Mouse (Mus musculus): ENCODE results near the gene Ccr8.

The Ccr8 gene

DNA sequence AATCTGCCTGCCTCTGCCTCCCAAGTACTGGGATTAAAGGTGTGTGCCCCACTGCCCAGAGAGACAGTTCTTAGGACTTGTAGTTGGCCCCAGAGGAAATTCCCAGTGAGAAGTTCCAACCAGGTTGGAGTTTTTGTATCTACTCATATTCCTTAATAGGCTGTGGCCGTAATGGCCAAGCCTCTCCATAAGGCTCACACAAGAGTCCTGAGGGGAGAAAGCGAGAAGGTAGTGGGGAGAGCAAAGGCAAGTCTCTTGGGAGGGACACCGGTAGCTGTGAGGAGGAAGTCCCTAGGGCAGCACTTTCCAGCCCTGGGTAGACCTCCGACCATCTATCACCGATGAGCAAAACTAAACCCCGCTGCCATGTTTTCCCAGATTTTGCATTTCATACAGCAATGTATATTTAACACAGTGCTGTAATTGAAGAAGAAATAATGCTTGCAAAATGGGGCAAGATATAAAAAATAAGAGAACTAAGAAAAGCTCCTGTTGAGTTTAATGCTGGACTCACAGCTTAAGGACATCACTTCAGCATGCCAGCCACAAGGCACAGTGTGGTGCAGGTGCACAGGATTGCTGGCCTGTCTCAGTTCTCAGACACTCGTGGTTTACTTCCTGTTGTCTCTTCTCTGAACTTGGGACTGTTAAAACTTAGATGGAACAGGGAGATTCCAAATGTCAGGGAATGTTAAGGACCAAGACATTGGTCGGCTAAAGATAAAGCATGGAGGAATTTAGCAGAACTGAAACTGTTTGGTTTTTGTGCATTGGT is 41.3 kb downstream of the Ccr8 start:
- no peak for DNase-seq (ENCODE audit: low spot score)

DNA sequence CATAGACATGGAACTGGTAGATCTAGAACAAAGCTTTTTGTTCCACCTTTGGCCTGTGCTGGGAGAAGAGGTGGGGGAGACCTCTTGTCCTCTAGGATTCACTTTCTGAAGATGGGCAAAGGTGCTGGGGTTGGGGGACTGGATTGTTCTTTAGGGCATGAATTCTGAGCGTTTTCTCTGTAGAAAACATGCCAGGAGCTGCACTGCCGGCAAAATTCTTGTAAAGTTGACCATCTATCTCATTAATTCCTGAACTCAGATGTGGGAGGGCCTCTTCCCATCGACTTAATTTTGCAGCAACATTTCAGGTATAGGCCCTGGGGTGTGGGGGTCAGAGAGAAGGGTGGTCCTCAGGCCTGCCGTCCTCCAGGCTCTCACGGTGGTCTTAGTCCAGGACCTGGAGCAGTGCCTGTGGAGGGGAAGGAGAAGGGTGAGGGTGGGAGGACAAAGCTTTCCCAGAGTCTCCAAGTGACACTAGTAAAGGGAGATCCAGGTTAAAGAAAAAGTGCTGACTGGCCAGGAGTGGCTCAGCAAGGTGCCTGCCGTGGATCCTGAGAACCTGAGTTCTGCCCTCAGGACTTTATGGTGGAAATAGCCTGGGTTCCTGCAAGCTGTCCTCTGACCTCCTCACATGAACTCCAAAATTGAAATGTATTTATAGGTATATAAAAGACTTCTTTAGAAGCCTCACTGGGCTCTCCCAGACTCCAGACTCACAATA is 42.0 kb downstream of the Ccr8 start:
- no peak for DNase-seq (ENCODE audit: low spot score)

DNA sequence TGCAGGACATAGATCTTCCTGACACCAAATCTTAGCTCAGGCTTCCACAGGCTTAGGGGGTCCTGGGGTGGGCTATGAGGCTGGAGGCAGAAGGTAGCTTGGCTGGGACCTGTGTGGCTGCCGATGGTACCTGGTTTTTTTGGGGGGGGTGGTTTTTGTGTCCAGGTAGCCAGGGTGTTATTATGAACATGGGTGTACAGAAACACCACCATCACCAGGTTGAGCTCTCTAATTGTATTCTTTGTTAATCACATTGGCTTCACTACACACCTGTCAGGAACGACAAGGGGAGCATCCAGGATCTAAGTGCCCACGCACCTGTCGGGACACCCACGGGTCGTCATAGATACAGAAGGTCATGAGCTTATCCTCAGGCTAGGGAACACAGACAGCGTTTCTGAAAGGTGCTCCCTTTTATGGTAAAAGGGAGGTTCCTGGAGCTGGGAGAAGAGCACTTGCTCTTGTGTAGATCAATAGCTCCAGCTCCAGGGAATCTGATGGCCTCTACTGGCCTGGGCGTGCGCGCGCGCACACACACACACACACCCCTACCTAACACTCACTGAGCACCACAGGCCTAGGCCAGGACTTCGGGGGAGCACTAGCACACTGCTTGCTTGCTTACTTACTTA is 42.7 kb downstream of the Ccr8 start:
- no peak for DNase-seq (ENCODE audit: low spot score)

DNA sequence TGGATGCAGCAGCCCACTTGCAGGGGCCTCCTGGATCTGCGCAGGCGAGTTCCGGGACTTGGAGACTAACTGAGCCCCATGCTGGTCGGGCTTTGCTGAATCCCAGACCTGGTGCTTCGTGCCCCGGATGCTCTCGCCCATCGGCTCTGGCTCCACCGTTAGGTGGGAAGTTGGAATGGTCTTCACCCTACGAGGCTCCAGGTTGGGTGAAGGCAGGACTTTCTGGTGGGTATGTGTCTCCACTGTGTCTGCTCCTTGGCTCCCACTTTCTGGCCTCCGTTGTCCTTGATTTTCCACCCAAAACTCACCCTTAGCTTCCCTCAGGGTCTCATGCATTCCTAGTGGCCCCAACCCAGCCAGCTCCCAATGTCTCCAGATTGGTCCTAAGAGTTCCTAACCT is 43.5 kb downstream of the Ccr8 start:
- no peak for DNase-seq (ENCODE audit: low spot score)

DNA sequence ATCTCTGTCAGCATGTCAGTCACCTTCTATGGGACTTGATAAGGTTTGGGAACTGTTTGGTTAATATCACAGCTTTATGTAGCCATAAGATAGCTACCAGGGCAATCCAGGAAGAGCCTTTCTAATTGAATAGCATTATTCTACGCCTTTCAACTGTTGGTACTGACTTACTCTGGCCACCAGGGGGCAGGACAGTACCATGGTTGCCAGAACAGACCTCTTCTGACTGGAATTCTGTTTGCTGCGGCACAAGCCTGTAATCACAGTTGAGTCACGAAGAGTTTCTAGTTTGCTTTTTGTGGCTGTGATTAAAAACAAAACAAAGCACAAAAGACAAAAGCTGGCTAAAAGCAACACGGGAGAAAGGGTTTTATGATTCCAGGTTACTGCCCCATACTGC is 48.7 kb downstream of the Ccr8 start:
- DNase-seq (ENCODE audit: low spot score), result peak; percentile 56

DNA sequence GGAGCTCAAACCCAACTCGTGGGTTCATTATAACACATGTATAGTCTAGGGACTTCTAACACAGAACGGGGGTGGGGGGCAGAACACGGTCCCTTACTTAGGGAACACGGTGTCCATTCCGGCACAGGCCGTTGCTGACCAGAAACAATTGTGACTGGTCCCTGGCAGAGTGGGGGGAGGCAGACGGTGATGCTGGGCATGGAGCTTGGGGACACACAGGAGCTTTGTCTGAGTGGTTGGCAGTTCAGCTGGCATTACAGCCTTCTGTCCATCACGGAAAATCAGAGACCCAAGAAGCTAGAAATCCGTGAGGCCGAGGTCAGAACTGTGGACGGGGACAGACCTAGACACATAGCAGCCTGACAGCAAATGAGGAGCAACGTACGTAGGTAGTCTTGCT is 52.6 kb downstream of the Ccr8 start:
- DNase-seq (ENCODE audit: low spot score), result no peak
